In genomic region chr6:55484224-55484623, GRCm38 (mm10) we compare ENCODE assay signal across 10 mouse cellular contexts. TPM values are rescaled to one million over a fixed set of nuclear protein-coding genes. Genes with fewer than 3 reads are reported as not detected.
DNase-seq lines count a peak whose midpoint lies in the region; ATAC-seq and TF ChIP-seq lines count a peak whose summit lies in the region.
"Had no signal": no experiment of that assay in that cellular context is flagged by ENCODE, and none has a peak within 500 bp of the region (broad histone marks: within the 10 kb centered on the region; RNA-seq: fewer than 3 reads in every experiment).

No protein-coding gene starts in this region.

- WGBS in neural tube, embryonic 15.5 days = 16% methylated on average over 4 of the region's 4 CpGs
- 45% methylated on average over 4 of the region's 4 CpGs for WGBS in kidney, embryonic 14.5 days

- H3K9me3 ChIP-seq in neural tube, embryonic 15.5 days (replicated peaks) = no peaks in the 10 kb centered on the region
- H3K9me3 ChIP-seq in kidney, embryonic 14.5 days (ENCODE audit: control insufficient read depth, low read length) = no peaks in the 10 kb centered on the region

- ATAC-seq in neural tube, embryonic 15.5 days (ENCODE audit: low FRiP score) = peak; percentile 79
- no peak for ATAC-seq in kidney, embryonic 14.5 days (ENCODE audit: low FRiP score, low TSS enrichment)

- H3K27me3 ChIP-seq in neural tube, embryonic 15.5 days (replicated peaks) = no peaks in the 10 kb centered on the region
- H3K27me3 ChIP-seq in kidney, embryonic 14.5 days (ENCODE audit: control insufficient read depth, insufficient read depth, low read length) = no peaks in the 10 kb centered on the region

- TF ChIP-seq CTCF in brain, embryonic 14.5 days (IDR thresholded peaks at IDR 0.05; ENCODE audit: borderline replicate concordance, extremely low read depth, insufficient read depth, insufficient read length) = no peak

- DNase-seq in brain, embryonic 14.5 days (ENCODE audit: low read depth) = peak; percentile 95
- peak; percentile 62 to 63 for DNase-seq in frontal cortex, postnatal 36 days (ENCODE audit: low spot score in 2 of 2)
- DNase-seq in left cerebral cortex, adult 18-20 months (ENCODE audit: low spot score in 2 of 2) = peak; percentile 55 to 76
- DNase-seq in spleen, postnatal 10 days (ENCODE audit: low spot score in 2 of 2) = no peak
- no peak for DNase-seq in lung, postnatal 10 days
- no peak for DNase-seq in cerebellum, adult 11-12 months
- DNase-seq: heart, adult 18-20 months; kidney, adult 8-10 months had no signal

- no peak for TF ChIP-seq POLR2A in brain, embryonic 14.5 days (IDR thresholded peaks at IDR 0.05; ENCODE audit: borderline replicate concordance, extremely low read depth, insufficient read depth, insufficient read length, poor library complexity, severe bottlenecking)

- peaks cover 25% of the 10 kb centered on the region for H3K4me1 ChIP-seq in neural tube, embryonic 15.5 days
- H3K4me1 ChIP-seq in kidney, embryonic 14.5 days (ENCODE audit: control insufficient read depth, insufficient read depth, low read length) = 0 out of 2 replicates have a peak, but pooled peaks cover 9% of the 10 kb centered on the region

- H3K4me3 ChIP-seq in neural tube, embryonic 15.5 days (replicated peaks) = no peak overlapping the region
- no peak overlapping the region for H3K4me3 ChIP-seq in kidney, embryonic 14.5 days (ENCODE audit: low read length)

- peaks cover 56% of the 10 kb centered on the region for H3K36me3 ChIP-seq in neural tube, embryonic 15.5 days
- no peaks in the 10 kb centered on the region for H3K36me3 ChIP-seq in kidney, embryonic 14.5 days (ENCODE audit: control insufficient read depth, insufficient read depth, low read length)

- H3K27ac ChIP-seq in neural tube, embryonic 15.5 days (replicated peaks) = peak overlapping the region; percentile 56; the same call in 1 of the 2 replicates
- H3K27ac ChIP-seq in kidney, embryonic 14.5 days (ENCODE audit: low read depth, low read length) = no peak overlapping the region

- no peak overlapping the region for H3K4me2 ChIP-seq in neural tube, embryonic 15.5 days
- H3K4me2 ChIP-seq in kidney, embryonic 14.5 days (replicated peaks; ENCODE audit: low read depth, low read length) = no peak overlapping the region

- 0 out of 2 replicates have a peak overlapping the region, but pooled peaks have one; percentile 23 for H3K9ac ChIP-seq in neural tube, embryonic 15.5 days (replicated peaks)
- no peak overlapping the region for H3K9ac ChIP-seq in kidney, embryonic 14.5 days (ENCODE audit: low read depth, low read length)

RNA-seq across cellular contexts. Expression of gene Adcyap1r1, which starts 32.4 kb away (rescaled TPM):
- polyA plus RNA-seq in brain, embryonic 14.5 days (2012; rRNA removed) = 44.6 and 69.0 TPM in 2 replicates
- total RNA-seq in left cerebral cortex, adult 18-20 months (2021) = 100 to 1,000 TPM; 121 to 135 TPM
- 51.1 and 55.5 TPM in 2 replicates for polyA plus RNA-seq in neural tube, embryonic 15.5 days (2015; fragmentation: Nextera tagmentation; extraction: Ambion mirVana)
- 2.1 and 2.3 TPM in 2 replicates for polyA plus RNA-seq in kidney, embryonic 14.5 days (2014; fragmentation: Nextera tagmentation; extraction: Ambion mirVana)

Comparison
In these comparisons a context has a peak if more than half of its experiments do, and no peak if none do; other contexts are left out.
1. DNase-seq: peak in brain, embryonic 14.5 days (single experiment), frontal cortex, postnatal 36 days (2 of 2) and left cerebral cortex, adult 18-20 months (2 of 2); none in spleen, postnatal 10 days (0 of 2), lung, postnatal 10 days (single experiment) and cerebellum, adult 11-12 months (single experiment).
2. RNA of gene Adcyap1r1, which starts 32.4 kb away (polyA plus RNA-seq): 44.6 to 69.0 TPM in brain, embryonic 14.5 days and 51.1 to 55.5 TPM in neural tube, embryonic 15.5 days; 2.1 to 2.3 TPM in kidney, embryonic 14.5 days; every median in the first group is over 10 times any median in the second.